Mouse (Mus musculus) C2C12 (cell line): ENCODE data around the gene Ick.

ENCODE experiments used
- CEBPB ChIP-seq: IDR thresholded peaks from one replicate; pipeline ENCODE4 v1.6.1; 2011; ENCODE audit warnings: low read depth, mild to moderate bottlenecking, control low read depth, moderate library complexity
- CTCF ChIP-seq: IDR thresholded peaks from one replicate; pipeline ENCODE4 v1.5.1; 2011; ENCODE audit not compliant: control insufficient read depth, insufficient read depth, insufficient read length
- FOSL1 ChIP-seq: IDR thresholded peaks from one replicate; pipeline ENCODE4 v1.8.0; 2011; ENCODE audit warnings: mild to moderate bottlenecking, low read length; ENCODE audit not compliant: poor library complexity, insufficient read depth, severe bottlenecking
- MAX ChIP-seq: IDR thresholded peaks from one replicate; pipeline ENCODE4 v1.6.1; 2011; ENCODE audit warnings: mild to moderate bottlenecking, control low read depth
- MYOD1 ChIP-seq: IDR thresholded peaks from one replicate; pipeline ENCODE4 v1.6.1; 2011; ENCODE audit warnings: low read depth; ENCODE audit not compliant: control insufficient read depth, insufficient read length
- MYOG ChIP-seq: IDR thresholded peaks from one replicate; pipeline ENCODE4 v1.6.1; 2011; ENCODE audit not compliant: control insufficient read depth, insufficient read length; ENCODE audit errors: extremely low read depth
- USF1 ChIP-seq: IDR thresholded peaks from one replicate; pipeline ENCODE4 v1.6.1; 2011; ENCODE audit warnings: low read depth, mild to moderate bottlenecking, control low read depth, moderate library complexity

DNA sequence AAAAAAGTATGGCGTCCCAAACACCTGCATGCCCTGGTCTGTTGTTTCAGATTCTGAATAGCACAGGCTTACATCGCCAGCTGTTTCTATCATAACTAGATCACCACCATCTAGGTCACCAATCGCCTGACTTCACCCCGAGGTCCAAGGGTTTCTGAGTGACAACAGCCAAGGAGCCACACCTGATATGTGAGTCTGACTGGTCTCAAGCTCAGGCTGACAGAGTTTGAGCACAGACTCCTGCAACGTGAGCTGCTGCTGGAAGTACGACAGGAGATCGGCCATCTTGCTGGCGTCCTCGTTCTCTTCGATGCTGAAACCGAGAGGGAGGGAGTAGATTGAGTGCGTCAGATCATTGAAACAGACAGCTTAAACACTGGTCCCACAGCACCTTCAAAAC, 13.3 kb upstream of the Ick start:
- TF ChIP-seq CTCF (no peak), MAX (no peak), USF1 (no peak), MYOG (no peak), MYOD1 (no peak), CEBPB (no peak), FOSL1 (no peak)
